Mouse (Mus musculus) liver, postnatal 0 days (tissue): ENCODE data around the gene Cdk1. TPM values are rescaled to one million over a fixed set of nuclear protein-coding genes. Genes with fewer than 3 reads are reported as not detected.
A peak's percentile ranks its signal among the peaks of the same experiment; 100 is the strongest.

Source experiments
- ATAC-seq: fragments of 200-750 bp; cut with Nextera tagmentation; 2 replicates; pipeline ENCODE4 v1.8.0; 2017; ENCODE audit warnings: mild to moderate bottlenecking, moderate library complexity
- DNase-seq: peaks from one replicate; pipeline ENCODE4 v3.0.0-alpha.2; 2016
- H3K27ac ChIP-seq: fragments of 300-500 bp; sonication (generic); 2 replicates; pipeline ENCODE4 v1.5.1; 2014; ENCODE audit warnings: antibody characterized with exemption, moderate library complexity, mild to moderate bottlenecking, low read depth
- H3K27me3 ChIP-seq: fragments of 300-500 bp; sonication (generic); 2 replicates; pipeline ENCODE4 v1.6.1; 2014; ENCODE audit warnings: low read length, control low read depth, mixed read lengths; ENCODE audit not compliant: insufficient read depth
- H3K36me3 ChIP-seq: fragments of 300-500 bp; sonication (generic); replicated peaks from 2 replicates; pipeline ENCODE4 v1.6.1; 2014; ENCODE audit warnings: mild to moderate bottlenecking, control low read depth, low read length, moderate library complexity, mixed read lengths; ENCODE audit not compliant: insufficient read depth
- H3K4me1 ChIP-seq: fragments of 300-500 bp; sonication (generic); 2 replicates; pipeline ENCODE4 v1.6.1; 2014; ENCODE audit warnings: antibody characterized with exemption, mild to moderate bottlenecking, control low read depth; ENCODE audit not compliant: insufficient read depth
- H3K4me2 ChIP-seq: fragments of 300-500 bp; sonication (generic); 2 replicates; pipeline ENCODE4 v1.6.1; 2014; ENCODE audit warnings: low read depth, mild to moderate bottlenecking, low read length, moderate library complexity, mixed read lengths
- H3K4me3 ChIP-seq: fragments of 300-500 bp; sonication (generic); 2 replicates; pipeline ENCODE4 v1.5.1; 2014; ENCODE audit warnings: low read depth, low read length
- H3K9ac ChIP-seq: fragments of 300-500 bp; sonication (generic); replicated peaks from 2 replicates; pipeline ENCODE4 v1.6.1; 2014; ENCODE audit warnings: mild to moderate bottlenecking, moderate library complexity
- H3K9me3 ChIP-seq: fragments of 300-500 bp; sonication (generic); 2 replicates; pipeline ENCODE4 v1.6.1; 2016; ENCODE audit warnings: mild to moderate bottlenecking, control low read depth, low read length, mixed read lengths
- CTCF ChIP-seq: sonication (generic); IDR thresholded peaks from 2 replicates; pipeline ENCODE4 v1.5.1; 2016; ENCODE audit warnings: antibody characterized with exemption, low read depth
- EP300 ChIP-seq: IDR thresholded peaks from 2 replicates; pipeline ENCODE4 v1.6.1; 2016; ENCODE audit warnings: antibody characterized with exemption, low read depth, mild to moderate bottlenecking
- WGBS: fragments of 180-500 bp; shearing (Covaris S2); extraction: QIAGEN DNeasy Blood & Tissue Kit; methylation state at CpG from one replicate; pipeline ENCODE4 v1.1.7; 2014; ENCODE audit not compliant: insufficient replicate concordance; 5-methylcytosine and 5-hydroxymethylcytosine counted together
- polyA plus RNA-seq: library from polyadenylated mRNA; unstranded; fragments of >200 nt; fragmentation: Nextera tagmentation; extraction: Ambion mirVana; gene quantifications from 2 replicates; pipeline ENCODE4 v1.2.1, GENCODE M21; 2015

Cdk1 gene
- 153 and 171 TPM in 2 replicates for polyA plus RNA-seq

DNA sequence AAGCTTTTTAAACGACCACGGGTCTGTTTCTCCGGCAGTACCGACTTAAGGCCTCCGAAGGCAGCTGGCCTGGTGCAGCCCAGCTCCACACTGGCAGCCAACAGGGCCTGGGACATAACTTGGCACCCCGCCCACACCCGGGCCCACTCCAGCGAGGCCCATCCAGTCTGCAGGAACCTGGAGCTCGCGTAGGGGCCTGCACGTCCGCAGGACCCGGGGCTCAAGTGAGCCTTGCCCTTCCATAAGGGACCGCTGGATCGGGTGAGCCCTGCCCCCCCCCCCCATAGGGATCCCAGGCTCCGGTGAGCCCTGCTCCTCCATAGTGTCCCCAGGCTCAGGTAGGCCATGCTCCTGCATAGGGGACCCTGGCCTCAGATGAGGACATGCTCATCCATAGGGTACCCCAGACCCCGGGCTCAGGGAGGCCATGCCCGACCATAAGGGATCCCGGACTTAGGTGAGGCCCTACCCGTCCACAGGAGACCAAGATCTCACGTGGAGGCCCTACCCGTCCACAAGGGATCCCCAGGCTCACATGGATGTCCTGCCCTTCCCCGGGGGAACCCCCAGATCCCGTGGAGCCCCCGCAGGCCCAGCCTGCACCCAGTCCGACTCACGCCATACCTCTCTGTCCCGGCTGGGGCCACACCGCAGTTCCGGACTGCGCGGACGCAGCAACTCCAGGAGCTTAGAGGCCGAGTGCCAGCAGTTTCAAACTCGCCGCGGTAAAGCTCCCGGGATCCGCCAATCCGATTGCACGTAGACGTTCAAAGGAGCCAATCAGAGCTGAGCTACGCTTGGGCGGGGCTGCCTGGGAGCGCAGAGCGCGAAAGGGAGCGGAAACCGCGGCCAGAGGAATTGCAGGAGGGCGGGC is at the start of gene Cdk1:
TSS of gene Cdk1 (minus strand) at position 727 of the 874 bp plus-strand sequence.
- peaks cover 30% of the 10 kb centered on the region for H3K36me3 ChIP-seq
- peak; percentile 97 for DNase-seq
- H3K27me3 ChIP-seq, result no peaks in the 10 kb centered on the region
- no peaks in the 10 kb centered on the region for H3K9me3 ChIP-seq
- peak within 1 kb of the TSS; percentile 58 for H3K27ac ChIP-seq
- peak within 1 kb of the TSS; percentile 85 for H3K4me2 ChIP-seq
- ATAC-seq, result peak; percentile 96
- H3K4me1 ChIP-seq, result peaks cover 30% of the 10 kb centered on the region
- TF ChIP-seq EP300 (peak; percentile 48; the same call in 1 of the 2 replicates), CTCF (no peak)
- under 1% methylated on average over 51 of the region's 51 CpGs for WGBS
- peak within 1 kb of the TSS; percentile 87 for H3K9ac ChIP-seq
- peak within 1 kb of the TSS; percentile 69 for H3K4me3 ChIP-seq

DNA sequence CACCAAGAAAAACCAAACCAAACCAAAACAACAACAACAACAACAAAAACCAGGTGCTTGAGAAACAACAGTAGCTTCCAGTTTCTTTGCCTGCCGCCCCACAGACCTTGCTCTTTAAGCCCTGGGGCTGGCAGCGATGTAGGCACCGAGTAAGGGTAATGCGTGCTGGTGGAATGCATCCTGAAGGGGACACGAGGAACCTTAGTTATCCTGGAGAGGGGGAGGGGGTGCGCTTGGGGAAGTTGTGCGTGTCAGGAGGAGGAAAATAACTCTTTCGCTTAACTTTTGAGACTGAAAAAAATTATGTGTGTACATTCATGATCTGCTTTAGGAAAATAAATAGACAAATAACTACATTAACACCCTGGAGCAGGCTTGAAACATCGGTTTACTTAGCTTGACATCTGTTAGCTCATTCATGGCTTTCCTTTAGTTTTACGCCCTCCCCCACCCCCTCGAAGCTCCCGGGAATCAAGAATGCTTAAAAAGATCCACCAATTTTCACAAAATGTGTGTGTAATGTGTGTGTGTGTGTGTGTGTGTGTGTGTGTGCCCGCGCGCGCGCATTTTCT is 47.2 kb upstream of the Cdk1 start:
- H3K27ac ChIP-seq, result no peak overlapping the region
- H3K36me3 ChIP-seq, result no peaks in the 10 kb centered on the region
- H3K9me3 ChIP-seq, result no peaks in the 10 kb centered on the region
- 0 out of 2 replicates have a peak overlapping the region, but pooled peaks have one; percentile 57 for H3K9ac ChIP-seq
- WGBS, result 4% methylated on average over 17 of the region's 17 CpGs
- DNase-seq, result no peak
- peak overlapping the region; percentile 90 for H3K4me2 ChIP-seq
- peaks cover 33% of the 10 kb centered on the region for H3K27me3 ChIP-seq
- TF ChIP-seq EP300 (no peak), CTCF (no peak)
- no peak for ATAC-seq
- peak overlapping the region; percentile 56 for H3K4me3 ChIP-seq
- peaks cover 4% of the 10 kb centered on the region for H3K4me1 ChIP-seq

GRCm38 (mm10) chr10:69398763-69399590 is 46.2 kb upstream of the Cdk1 start, which contains the start of gene Ank3:
TSS of gene Ank3 (plus strand) at chr10:69398773.
- H3K4me3 ChIP-seq, result peak within 1 kb of the TSS; percentile 56
- under 1% methylated on average over 61 of the region's 77 CpGs for WGBS
- H3K27me3 ChIP-seq, result peaks cover 33% of the 10 kb centered on the region
- peak within 1 kb of the TSS; percentile 45; the same call in 1 of the 2 replicates for H3K27ac ChIP-seq
- peak; percentile 35 for DNase-seq
- ATAC-seq, result 0 out of 2 replicates have a peak, but pooled peaks have one; percentile 15
- H3K4me1 ChIP-seq, result peaks cover 4% of the 10 kb centered on the region
- H3K9me3 ChIP-seq, result no peaks in the 10 kb centered on the region
- TF ChIP-seq CTCF (no peak), EP300 (no peak)
- peak within 1 kb of the TSS; percentile 57 for H3K9ac ChIP-seq
- no peaks in the 10 kb centered on the region for H3K36me3 ChIP-seq
- peak within 1 kb of the TSS; percentile 90 for H3K4me2 ChIP-seq

DNA sequence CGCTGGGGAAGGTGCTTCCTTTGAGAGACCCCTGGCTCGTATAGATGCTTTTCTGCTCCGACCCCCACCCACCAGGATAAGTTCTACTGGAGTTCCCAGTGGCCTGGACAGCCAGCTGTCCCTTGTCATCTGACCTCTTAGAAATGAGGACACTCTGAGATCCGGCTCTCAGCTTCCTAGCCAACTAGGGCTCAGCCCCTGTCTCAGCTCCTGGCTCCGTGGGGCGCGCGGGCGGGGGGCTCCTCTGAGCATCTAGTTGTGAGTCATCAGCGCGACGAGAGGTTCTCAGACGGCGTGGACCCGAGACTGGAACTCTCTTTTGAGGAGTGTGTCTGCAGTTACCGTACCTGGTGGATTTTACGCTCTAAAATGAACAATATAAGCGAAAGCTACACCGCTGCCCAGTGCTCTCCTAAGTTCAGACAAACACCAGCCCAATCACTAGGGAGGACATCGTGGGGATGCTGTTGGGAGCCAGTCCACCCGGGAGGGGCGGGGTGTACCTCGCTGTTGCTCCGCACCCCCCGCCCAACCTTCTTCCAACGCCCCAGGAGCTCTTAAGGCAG is 45.5 kb upstream of the Cdk1 start:
- H3K27ac ChIP-seq, result no peak overlapping the region
- peak overlapping the region; percentile 90 for H3K4me2 ChIP-seq
- TF ChIP-seq CTCF (no peak), EP300 (no peak)
- H3K9ac ChIP-seq, result peak overlapping the region; percentile 57; the same call in 1 of the 2 replicates
- no peaks in the 10 kb centered on the region for H3K36me3 ChIP-seq
- peaks cover 4% of the 10 kb centered on the region for H3K4me1 ChIP-seq
- peak overlapping the region; percentile 56 for H3K4me3 ChIP-seq
- peak; percentile 18 for DNase-seq
- ATAC-seq, result no peak
- H3K27me3 ChIP-seq, result peaks cover 33% of the 10 kb centered on the region
- no peaks in the 10 kb centered on the region for H3K9me3 ChIP-seq
- 1% methylated on average over 26 of the region's 26 CpGs for WGBS

GRCm38 (mm10) chr10:69389511-69389910 is 36.8 kb upstream of the Cdk1 start:
- no peaks in the 10 kb centered on the region for H3K27me3 ChIP-seq
- no peak overlapping the region for H3K4me3 ChIP-seq
- H3K4me1 ChIP-seq, result no peaks in the 10 kb centered on the region
- H3K4me2 ChIP-seq, result no peak overlapping the region
- no peaks in the 10 kb centered on the region for H3K36me3 ChIP-seq
- WGBS, result 73% methylated on average over 4 of the region's 4 CpGs
- no peak for TF ChIP-seq EP300
- no peak for TF ChIP-seq CTCF
- H3K9me3 ChIP-seq, result no peaks in the 10 kb centered on the region
- ATAC-seq, result no peak
- H3K9ac ChIP-seq, result no peak overlapping the region
- DNase-seq, result no peak
- no peak overlapping the region for H3K27ac ChIP-seq
